Mouse (Mus musculus) kidney, postnatal 10 days (tissue): ENCODE data around the gene Atad5.

ENCODE experiments used
- DNase-seq: peaks from one replicate; pipeline ENCODE4 v3.0.0; 2021; ENCODE audit warnings: mixed read lengths

The Atad5 gene

DNA sequence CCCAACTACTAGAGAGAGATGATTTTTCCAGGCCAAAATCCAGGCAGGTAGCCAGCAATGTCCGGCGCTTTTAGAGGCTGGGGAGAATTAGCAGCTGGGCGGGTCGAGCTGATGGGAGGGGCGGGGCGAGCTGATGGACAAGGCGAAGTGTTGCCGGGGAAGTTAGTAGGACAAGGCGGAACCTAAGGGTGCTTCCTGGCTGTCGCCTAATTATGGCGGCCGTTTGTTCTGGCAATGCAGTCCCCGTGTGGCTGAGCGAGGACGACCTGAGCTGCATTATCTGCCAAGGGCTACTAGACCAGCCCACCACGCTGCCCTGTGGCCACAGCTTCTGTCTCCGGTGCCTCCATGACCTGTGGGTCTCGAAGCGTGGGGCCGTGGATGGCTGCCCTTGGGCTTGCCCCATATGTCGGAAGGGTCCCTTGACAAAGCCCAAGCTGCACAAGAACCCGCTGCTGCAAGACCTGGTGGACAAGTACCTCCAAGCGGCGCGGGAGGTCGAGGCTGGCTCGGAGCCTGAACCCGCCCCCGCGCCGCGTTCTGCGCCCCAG, 94.6 kb downstream of the Atad5 start, which contains the start of gene Rnf135:
Gene Rnf135 (plus strand): TSS at position 147 of the 551 bp plus-strand sequence.
- DNase-seq, result peak; percentile 98

DNA sequence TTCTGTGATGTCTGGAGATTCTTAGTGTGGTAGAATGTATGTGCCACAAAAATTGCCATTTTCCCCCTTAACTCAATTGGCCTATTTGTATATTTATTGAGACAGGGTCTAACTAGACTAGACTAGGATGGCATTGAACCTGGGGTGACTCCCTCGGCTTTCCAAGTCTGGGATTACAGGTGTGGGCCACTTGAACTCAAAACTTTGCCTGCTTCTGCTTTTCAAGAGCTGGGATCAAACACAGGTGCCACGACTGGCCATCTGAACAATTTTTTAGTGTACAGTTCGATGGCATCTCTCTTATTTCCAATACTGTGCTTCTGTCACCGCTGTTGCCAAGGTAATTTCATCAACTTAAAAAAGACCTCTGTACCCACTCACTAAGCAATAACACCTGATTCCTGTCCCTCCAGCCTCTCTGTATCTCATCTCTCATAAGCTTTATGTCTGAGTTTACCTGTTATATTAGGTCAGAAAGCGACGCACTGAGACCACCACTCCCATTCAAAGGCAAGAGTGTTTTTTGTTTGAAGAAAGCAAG, 95.4 kb downstream of the Atad5 start:
- no peak for DNase-seq
